Mouse (Mus musculus) right cerebral cortex, postnatal 10 days (tissue): ENCODE measurements at regions not wholly inside any gene's neighbourhood (a gene's known extent, or its start where the extent isn't known, plus 50 kb on each side); places are given as distances from the start of the nearest gene placed in this dataset.

Experiments used
- DNase-seq, 2 experiments: peaks; one replicate each; pipeline ENCODE4 v3.0.0; 2021; ENCODE audit warnings: low spot score in 2 of 2

GRCm38 (mm10) chr5:50125676-50126075 lies 66.9 kb upstream of the Adgra3 start:
- no peak for DNase-seq

- no peak for DNase-seq
These were observed 64.0 kb upstream of the Adgra3 start for GRCm38 (mm10) chr5:50122829-50123241.

DNA sequence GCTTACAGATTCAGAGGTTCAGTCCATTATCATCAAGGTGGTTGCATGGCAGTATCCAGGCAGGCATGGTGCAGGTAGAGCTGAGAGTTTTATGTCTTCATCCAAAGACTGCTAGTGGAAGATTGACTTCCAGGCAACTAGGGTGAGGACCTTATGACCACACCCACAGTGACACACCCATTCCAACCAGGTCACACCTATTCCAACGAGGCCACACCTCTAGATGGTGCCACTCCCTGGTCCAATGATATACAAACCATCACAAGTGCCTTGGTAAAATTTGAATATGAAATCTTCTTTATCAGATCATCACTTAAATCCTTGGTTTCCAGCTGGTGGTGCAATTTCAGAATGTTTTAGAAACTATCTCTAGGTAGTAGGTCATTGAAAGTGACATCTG lies 61.1 kb upstream of the Adgra3 start:
- no peak for DNase-seq
